Mouse (Mus musculus) cerebellum, postnatal 25 days (tissue): Measurements from ENCODE around the gene Zfp60.
A peak's percentile ranks its signal among the peaks of the same experiment; 100 is the strongest.
"Not testable (repeated sequence)": the region's sequence is repeated elsewhere in the genome, so short reads cannot be mapped to it uniquely, and the experiment has no call there.

ENCODE experiments used
- DNase-seq, 2 experiments: peaks; one replicate each; pipeline ENCODE4 v3.0.0; 2021; ENCODE audit warnings: mixed read lengths in 2 of 2

The Zfp60 gene

GRCm38 (mm10) chr7:27731281-27731883, at the start of gene Zfp60:
Zfp60 (plus strand) TSS chr7:27731389.
- DNase-seq, result peak; percentile 90 to 91

DNA sequence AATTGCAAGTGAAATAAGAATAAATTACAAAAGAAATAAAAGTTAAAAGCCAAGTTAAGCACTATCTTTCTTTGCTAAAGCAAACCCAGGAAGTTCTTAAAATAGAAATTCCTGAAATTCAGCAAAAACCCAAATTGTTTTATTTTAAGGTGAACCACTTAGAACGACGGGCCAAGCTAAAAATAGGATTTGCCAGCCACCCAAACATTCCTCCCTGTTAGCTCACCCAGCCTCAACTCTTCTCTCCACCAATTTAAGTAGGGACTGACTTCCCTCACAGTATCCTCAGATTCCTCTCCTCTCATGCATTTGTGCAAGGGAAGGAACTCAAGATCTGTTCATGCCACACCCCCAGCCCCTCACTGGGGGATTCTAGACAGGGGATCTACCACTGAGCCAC, 48.0 kb upstream of the Zfp60 start:
- no peak for DNase-seq

DNA sequence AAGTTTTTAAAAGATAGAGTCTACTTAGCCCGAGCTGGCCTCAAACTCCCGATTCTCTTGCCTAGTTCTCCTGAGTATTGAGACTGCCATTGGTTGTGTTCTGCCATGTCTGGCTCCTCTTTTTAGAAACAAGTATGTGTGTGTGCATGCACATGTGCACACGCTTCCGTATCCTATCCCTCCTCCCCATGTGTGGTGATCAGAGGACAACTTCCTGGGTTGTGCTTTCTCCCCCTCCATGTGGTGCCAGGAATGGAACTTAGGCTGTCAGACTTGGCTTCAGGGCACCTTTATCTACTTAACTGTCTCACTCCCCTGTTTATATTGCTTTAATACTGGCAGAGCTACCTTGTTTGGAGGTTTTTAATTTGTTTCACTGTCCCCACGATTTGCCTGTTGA, 46.0 kb upstream of the Zfp60 start:
- DNase-seq, result no peak

GRCm38 (mm10) chr7:27685681-27686080, 45.5 kb upstream of the Zfp60 start:
- DNase-seq, result no peak

GRCm38 (mm10) chr7:27687043-27687442, 44.1 kb upstream of the Zfp60 start:
- no peak for DNase-seq

- DNase-seq, result no peak
Measured at GRCm38 (mm10) chr7:27687836-27688235, 43.4 kb upstream of the Zfp60 start.

- no peak for DNase-seq
Measured at GRCm38 (mm10) chr7:27688246-27688788, 42.9 kb upstream of the Zfp60 start.

- DNase-seq, result peak; percentile 87 to 91
Measured at GRCm38 (mm10) chr7:27688815-27689612, 42.2 kb upstream of the Zfp60 start, which contains the start of gene Zfp607b. Zfp607b (plus strand) TSS chr7:27689340.

DNA sequence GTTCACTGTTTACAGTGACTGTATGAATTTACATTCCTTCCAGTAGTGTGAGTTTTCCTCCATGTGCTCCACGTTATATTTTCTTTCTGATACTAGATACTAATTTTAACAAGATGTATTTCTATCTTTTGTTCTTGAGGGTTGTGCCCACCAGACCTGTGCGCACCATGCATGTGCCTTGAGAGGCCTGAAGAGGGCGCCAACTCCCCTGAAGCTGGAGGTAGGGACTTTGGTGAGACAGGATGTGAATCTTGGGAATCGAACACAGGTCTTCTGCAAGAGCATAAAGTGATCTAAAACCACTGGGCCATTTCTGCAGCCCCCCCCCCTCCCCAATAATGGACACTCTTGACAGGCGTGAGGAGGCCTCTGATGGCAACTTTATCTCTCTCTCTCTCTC, 40.1 kb upstream of the Zfp60 start:
- peak in 1 of 2 experiments; percentile 59 for DNase-seq

DNA sequence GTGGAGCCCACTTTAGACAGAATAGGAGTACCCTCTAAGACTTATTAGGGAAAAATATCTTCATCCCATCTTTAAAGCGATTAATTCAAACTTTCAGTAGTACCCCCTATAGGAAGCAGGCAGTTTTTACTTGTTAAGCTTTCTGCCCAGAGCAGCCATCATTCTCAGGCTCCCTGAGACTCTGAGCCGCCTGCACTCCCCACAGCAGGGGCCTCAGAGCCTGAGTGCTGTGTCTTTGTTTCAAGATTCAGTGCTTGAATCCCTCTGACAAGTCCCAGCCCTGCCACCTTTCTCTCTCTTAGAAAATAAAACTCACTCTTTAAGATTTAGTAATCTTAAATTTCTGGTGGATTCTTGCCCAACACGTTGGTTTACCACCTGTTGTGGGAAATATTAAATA, 34.5 kb upstream of the Zfp60 start:
- DNase-seq, result no peak

DNA sequence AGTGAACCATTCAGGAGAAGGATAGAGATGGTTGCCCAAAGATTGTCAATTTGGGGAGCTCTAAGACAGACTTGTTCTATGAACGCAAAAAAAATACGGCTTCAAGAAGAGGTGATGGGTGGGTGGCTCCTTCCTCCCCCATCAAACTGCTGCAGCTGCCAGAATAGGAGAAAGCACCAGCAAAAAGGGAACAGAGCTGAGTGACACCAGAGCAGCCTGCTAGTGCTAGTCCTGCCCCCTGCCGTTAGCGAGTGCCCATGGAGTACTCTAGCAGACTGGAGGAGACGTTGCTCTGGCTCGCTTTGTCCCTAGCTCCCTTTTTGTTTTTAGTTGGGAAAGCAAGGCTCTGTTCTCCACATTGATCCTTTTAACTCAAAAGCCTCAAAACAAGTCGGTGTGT, 20.8 kb upstream of the Zfp60 start:
- DNase-seq, result no peak

DNA sequence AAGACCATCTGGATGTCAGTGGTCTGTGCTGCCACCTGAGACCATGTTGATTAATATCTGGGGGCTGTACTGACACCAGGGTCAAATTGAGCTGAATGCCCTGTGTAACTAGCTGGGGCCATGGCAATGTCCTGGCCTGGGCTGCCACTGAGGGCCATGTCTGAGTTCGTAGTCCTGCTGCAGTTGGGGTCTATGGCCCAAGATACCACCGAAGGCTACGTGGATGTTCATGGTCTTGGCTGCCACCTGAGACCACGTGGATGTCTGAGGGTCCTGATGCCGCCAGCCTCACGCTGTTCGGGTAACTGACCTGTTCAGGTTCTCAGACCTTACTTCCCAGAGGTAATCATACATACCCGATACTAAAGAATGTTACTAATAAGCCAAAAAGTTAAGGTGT, 9.2 kb upstream of the Zfp60 start:
- DNase-seq, result no peak

- DNase-seq, result peak; percentile 45 to 69
Measured at GRCm38 (mm10) chr7:27725566-27726538, 5.3 kb upstream of the Zfp60 start.

DNA sequence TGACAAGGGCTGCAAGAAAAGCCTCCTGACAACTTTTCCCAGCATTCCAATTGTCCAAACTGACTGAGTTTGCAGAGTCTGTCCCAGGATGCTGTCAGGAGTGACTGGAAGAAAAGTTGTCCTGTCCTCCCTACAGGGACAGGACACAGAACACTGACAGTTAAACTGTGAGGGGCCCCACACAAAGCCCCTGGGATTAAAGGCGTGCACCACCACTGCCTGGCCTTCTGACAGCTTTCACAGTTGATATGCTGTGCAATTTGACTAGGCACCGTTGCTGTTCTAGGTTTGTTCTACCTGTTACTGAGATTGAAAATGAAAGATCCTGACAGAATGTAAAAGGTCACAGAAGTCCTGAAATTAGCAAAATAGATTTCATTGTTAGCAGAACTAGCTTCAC, 3.7 kb upstream of the Zfp60 start:
- DNase-seq, result no peak

- no peak for DNase-seq
Measured at GRCm38 (mm10) chr7:27731946-27732345, 757 bp downstream of the Zfp60 start.

DNA sequence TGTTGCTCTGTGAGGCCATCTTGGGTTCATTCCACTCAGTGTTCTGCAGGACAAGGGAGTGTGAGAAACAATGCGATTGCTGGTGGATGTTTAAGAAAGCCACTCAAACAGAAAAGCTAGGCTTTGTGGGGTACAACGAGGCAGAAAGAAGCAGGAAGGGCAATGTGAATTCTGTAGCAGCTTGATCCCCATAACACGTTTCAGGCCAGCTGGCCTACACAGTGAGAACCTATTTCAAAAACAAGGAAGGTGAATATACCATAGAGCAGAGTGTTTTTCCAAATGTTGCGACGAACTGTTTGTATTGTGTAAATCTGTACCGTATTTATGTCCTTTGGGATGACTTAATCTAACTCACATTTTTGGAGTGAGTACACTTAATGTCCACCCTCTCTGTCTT, 1.3 kb downstream of the Zfp60 start:
- DNase-seq, result no peak

DNA sequence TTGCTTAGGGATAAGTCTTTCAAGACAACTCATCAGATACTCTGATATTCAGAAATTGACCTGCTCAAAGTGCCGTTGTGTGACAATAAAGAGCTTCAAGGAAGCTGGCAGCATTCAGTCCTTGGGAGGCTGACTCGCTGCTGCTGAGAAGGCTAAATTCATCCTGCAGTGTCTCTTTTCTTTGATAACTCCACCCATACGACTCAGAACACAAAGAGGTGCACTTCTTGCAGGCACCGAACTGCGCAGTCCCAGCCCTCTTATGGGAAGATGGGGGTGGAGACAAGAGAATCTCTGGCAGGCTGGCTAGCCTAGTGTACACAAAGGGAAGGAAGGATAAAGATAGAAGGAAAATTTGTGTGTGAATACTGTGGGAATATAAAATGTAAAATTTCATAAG, 4.3 kb downstream of the Zfp60 start:
- DNase-seq, result no peak

DNA sequence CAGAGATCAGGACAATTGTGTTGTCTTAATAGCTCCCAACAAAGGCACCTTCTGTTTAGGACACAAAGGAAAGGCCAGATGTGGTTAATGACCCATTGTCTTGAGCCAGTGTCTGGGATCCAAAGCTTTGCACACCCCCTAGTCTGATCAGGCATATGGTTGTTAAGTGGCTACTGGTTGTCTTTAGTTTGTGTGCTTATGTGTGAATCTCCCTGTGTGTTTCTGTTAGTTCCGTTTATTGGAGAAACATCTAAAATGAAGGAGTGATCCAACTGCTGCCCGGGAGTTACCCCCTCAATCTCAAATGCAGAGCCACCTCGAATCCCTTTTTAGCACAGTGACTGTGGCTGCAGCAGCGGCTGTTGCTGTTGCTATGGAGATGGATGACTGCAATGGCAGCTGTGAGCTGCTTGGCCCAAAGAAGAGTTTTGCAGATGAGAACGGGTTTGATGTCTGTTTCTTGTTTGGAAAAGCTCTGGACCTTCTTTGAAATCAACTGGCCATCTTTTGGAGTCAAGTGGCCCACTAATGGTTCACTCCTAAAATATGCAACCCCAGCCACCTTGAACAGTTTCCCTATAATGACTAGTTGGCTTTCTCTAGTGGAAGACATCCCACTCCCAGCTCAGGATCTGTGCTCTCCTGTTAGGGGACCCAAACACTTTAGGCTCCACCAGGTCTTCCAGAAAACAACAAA, 25.3 kb downstream of the Zfp60 start:
- no peak for DNase-seq

- DNase-seq, result no peak
Measured at GRCm38 (mm10) chr7:27757048-27757375, 25.8 kb downstream of the Zfp60 start.

DNA sequence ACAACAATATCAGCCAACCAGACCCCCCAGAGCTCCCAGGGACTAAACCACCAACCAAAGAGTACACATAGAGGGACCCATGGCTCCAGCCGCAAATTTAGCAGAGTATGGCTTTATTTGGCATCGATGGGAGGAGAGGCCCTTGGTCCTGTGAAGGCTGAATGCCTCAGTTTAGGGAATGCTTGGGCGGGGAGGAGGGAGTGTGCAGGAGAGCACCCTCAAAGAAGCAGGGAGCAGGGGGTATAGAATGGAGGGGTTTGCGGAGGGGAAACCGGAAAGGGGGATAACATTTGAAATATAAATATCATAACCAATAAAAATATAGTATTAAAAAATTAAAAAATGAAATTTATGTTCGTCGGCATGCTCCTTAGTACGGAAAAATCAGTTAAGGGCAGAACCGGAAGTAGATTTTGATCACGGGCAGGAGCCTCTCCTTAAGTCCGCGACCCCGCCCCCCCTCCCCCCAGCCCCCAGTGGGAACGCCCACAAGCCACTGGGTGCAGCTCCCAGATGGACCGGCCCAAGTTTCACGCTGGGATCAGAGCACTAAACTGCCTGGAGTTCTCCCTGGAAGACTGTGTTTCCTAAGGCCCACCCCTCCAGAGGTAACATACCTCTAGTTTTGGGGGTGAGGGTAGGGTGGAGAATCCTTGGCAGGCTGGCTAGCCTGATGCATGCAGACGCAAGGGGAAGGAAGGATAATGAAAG, 34.1 kb downstream of the Zfp60 start:
- DNase-seq, result no peak

GRCm38 (mm10) chr7:27789306-27789705, 58.1 kb downstream of the Zfp60 start:
- no peak for DNase-seq

- not testable (repeated sequence) for DNase-seq
Measured at GRCm38 (mm10) chr7:27793865-27794264, 62.7 kb downstream of the Zfp60 start.
